Mouse (Mus musculus): ENCODE results near the gene Cyct.

GRCm38 (mm10) chr2:76406151-76406936 lies 46.1 kb upstream of the Cyct start, which contains the start of gene Osbpl6:
- TF ChIP-seq CTCF (IDR thresholded peaks at IDR 0.05; ENCODE audit: control insufficient read depth, insufficient read depth, low read length) (no peak), POLR2A (IDR thresholded peaks at IDR 0.05; ENCODE audit: borderline replicate concordance, control insufficient read depth, low read depth, low read length) (no peak)

Data from bone marrow, adult 2 months (tissue).